Mouse (Mus musculus) liver, postnatal 0 days (tissue): Measurements from ENCODE around the gene Rbms3.

ENCODE experiments used
- CTCF ChIP-seq: sonication (generic); IDR thresholded peaks from 2 replicates; pipeline ENCODE4 v1.5.1; 2016; ENCODE audit warnings: antibody characterized with exemption, low read depth
- EP300 ChIP-seq: IDR thresholded peaks from 2 replicates; pipeline ENCODE4 v1.6.1; 2016; ENCODE audit warnings: antibody characterized with exemption, low read depth, mild to moderate bottlenecking

- no peak for TF ChIP-seq CTCF
- TF ChIP-seq EP300, result no peak
Observed at GRCm38 (mm10) chr9:117291066-117291850, 338.5 kb downstream of the Rbms3 start.
